Mouse (Mus musculus) ovary, postnatal 36 days (tissue): ENCODE data around the gene Zfp444.
"Not testable (repeated sequence)": the region's sequence is repeated elsewhere in the genome, so short reads cannot be mapped to it uniquely, and the experiment has no call there.

ENCODE experiments used
- DNase-seq: peaks from one replicate; pipeline ENCODE4 v3.0.0; 2022; ENCODE audit warnings: low spot score, mixed read lengths

Gene Zfp444

DNA sequence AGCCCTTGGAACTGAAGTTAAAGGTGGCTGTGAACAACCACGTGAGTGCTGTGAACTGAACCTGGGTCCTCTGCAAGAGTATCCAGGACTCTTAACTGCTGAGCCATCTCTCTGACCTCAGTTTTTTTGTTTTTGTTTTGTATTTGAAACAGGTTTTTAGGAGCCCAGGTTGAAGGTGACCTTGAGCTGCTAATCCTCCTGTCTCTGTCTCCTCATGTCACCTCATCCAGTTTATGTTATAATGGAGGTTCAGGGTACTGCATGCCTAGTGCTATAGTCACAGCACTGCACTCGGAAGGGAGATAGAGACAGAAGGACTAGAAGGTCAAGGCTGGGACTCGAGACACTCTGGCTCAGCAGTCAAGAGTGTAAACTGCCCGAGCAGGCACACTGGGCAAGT is 9.9 kb upstream of the Zfp444 start:
- no peak for DNase-seq

DNA sequence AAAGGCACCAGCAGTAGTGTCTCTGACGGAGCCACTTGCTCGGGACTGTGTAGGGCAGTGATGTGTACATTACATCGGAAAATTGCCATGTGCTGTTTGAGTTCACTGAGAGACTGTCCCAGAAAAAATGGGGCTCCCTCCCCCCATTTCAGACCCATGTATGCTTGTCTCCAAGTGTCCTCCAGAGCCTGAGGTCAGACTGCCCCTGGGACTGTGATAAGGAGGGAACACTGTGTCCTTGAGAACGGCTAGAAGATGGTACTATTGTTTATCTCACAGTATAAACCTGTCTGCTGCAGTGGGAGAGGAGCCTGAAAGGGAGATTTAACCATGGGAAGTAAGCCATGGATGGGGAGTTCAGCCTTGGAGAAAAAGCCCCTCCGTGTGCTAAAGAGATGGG is 7.4 kb upstream of the Zfp444 start:
- DNase-seq, result peak; percentile 64

DNA sequence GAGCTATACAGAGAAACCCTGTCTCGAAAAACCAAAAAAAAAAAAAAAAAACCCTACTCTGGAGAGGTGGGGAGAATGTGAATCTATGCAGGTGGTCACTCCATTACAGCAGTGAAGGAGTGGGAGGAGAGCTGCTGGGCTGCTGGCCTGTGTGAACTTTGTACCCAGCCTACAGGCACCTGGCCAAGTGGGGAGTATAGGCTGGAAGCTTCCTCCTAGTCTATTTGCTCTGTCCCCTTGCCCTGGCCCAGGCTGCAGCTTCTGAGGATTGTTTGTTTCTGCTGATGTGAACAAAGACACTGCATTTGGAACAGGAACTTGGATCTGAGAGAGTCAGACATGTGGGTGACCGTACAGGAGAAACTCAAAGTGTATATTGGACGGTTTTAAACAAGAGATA is 2.6 kb upstream of the Zfp444 start:
- DNase-seq, result peak; percentile 49

DNA sequence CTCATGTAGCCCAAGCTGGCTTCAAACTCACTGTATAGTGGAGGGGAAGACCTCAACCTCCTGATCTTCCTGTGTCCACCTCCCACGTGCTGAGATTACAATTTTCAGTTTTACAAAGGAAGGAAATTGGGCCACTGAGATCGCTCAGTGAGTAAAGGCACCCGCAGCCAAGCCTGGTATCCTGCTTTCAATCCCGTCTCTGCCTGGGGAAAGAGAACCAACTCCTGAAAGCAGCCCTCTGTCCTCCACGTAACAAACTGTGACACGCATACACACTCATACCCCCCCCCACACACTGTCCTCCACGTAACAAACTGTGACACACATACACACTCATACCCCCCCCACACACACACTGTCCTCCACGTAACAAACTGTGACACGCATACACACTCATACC is 1.6 kb upstream of the Zfp444 start:
- no peak for DNase-seq

DNA sequence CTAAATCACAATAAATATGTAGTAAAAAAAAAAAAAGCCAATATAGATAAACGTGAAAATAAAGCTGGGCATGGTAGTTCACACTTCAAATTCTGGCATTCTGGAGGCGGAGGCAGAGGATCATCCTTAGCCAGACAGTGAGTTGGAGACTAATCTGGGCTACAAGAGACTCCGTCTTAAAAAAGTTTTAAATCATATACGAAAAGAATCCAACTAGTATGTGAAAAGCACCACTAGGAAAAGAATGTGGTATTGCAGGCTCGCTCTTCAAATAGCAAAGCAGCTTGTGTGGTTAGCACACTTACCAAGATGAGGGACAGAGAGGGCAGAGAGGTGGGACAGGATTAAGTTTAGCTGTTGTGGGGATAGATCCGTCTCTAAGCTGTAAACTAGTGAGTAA is 1.2 kb upstream of the Zfp444 start:
- DNase-seq, result no peak

DNA sequence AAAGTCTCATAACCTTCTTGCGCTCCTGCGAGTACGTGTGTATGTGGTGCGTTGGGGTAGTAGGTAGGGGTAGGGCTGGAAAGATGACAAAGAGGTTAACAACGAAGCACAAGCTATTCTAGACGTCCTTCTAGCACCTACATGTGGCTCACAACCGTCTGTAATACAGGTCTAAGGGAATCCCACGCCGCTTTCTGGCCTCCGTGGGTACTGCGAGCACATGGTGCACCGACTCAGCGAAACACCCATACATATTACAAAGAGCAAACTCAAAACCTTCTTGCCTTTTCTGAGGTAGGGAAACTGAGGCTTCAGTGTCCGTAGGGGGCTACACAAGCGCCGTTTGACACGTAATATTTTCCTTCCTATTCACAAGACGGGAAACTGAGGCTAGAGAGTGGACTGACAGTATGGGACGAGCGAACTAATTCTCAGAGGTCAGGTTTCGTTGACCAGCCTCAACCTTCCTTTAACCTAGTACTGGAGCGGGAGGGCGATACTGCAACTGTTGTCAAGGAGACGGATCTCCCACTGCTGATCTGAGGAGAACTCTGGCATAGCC is 501 bp upstream of the Zfp444 start:
- DNase-seq, result peak; percentile 70

DNA sequence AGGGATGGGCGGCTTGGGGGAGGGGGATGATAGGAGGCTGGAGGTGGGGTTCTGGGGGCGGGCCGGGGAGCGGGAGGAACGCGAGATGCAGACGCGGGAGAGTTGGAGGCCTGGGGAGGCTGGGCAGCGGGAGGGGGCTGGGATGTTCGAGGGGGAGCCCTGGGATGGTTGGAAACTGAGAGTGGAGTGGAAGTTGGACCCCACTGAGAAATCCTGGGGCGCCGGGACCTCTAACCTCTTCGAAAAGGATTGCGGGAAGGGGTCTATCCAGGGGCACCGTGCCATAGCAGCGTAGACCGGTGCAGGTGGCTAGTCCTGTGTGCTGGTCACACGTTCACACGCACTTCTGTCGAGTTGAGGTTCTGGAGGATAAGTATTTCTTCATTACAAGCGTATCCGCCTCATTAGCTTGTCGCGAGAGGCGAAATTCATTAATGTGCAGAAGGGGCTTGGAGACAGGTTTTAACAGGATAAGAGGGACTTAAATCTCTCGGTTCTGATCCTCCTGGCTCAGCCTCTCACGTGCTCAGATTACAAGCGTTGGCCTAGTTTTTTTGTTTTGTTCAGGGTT is 733 bp downstream of the Zfp444 start:
- no peak for DNase-seq

DNA sequence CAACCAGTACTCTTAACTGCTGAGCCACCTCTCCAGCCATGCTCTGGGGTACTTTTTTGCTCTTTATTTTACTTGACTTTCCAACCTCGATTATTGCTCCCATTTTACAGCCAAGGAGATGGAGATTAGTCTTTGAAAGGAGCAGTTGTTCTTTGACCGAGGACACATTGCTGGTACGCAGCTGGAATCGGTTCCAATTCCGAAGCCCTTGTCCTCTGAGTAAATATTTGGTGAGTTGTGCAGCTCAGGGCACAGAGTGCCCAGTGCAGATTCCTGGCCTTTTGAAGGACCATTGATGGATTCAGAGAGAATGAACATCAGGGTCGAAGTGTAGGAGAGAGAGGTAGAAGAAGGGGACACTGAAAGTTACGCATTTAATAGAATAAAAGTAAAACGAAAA is 1.8 kb downstream of the Zfp444 start:
- no peak for DNase-seq

DNA sequence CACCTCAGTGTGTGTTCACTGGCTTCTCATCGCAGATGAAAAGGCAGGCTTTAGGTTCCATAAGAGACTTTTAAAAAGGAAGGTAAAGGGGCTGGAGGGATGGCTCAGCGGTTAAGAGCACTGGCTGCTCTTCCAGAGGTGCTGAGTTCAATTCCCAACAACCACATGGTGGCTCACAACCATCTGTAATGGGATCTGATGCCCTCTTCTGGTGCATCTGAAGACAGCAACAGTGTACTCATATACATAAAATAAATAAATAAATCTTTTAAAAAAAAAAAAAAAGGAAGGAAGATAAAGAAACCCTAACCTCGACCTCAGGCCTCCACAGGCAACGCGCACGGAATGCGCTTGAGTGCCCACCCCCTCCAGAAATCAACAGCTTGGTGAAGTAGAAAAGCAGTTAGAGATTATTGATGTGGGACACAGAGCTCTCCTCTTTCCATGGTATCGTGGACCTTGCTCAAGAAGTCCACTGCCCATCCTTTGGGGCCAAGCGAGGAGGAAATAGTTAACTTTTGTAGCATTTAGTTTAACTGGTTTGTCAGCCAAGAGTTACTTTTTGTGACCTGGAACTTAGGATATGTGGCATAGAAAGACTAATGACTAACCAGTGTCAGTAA is 2.5 kb downstream of the Zfp444 start:
- not testable (repeated sequence) for DNase-seq

DNA sequence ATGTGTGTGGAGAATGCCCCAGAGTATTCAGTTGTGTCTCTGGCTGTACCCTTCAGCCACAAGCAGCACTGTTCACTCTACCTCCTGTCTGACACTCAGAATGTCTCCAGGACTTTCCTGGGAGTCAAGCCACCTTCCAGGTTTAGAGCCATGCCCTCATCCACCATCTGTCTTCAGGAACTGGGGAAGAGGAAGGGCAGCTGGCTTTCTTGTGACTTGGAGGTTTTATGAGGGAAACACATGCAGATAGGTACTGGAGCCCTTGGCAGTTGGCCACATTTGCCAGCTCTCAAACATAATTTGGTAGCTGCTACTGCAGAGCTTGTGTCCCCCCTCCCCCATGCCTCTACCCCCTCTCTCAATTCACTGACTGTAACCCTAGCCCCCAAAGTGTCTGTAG is 7.0 kb downstream of the Zfp444 start:
- DNase-seq, result no peak

DNA sequence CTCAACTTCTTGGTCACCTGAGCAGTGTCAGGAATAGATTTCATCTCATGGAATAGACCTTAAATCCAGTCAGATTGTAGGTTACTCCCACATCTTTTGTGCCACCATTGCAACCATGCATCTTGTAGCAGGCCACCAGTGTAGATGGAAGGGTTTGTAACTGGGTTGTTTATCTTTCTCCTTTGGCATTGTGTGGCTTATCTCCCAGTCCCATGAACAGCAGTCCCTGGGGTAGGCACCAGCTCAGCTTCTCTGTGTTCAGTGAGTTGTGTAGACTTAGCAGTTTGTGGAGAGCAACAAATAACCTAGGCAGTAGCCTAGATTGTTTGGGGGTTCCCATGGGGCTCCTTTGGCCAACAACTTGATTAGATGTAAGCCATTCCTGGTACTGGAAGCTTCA is 10.9 kb downstream of the Zfp444 start:
- no peak for DNase-seq

DNA sequence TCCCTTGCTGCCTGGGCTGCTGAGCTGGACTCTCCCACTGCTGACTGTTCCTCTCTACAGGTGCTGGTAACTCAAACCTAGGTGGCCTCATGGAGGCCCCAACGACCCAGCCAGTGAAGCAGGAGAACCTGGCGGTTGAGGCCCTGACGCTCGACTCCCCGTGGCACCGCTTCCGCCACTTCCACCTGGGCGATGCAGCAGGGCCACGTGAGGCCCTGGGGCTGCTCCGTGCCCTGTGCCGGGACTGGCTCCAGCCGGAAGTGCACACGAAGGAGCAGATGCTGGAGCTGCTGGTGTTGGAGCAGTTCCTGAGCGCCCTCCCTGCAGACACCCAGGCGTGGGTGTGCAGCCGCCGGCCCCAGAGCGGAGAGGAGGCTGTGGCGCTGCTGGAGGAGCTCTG is 11.8 kb downstream of the Zfp444 start:
- no peak for DNase-seq

DNA sequence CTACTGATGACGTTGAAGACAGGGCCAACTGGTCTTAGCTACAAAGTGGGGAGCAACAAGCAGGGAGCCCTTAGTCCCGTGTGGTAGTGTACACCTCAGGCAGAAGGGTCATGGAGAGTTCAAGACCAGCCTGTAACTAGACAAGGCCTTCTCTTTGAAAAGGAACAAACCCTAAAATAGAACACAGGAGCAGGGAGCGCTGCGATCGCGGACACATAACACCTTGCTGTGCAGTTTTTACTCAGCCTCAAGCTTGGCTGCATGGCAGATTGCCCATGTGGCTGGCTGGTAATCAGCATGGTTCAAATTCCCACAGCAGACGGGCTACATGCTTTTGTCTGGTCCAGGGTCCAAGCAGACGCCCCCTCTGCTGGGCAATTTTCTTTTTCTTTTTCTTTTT is 12.5 kb downstream of the Zfp444 start:
- DNase-seq, result no peak

DNA sequence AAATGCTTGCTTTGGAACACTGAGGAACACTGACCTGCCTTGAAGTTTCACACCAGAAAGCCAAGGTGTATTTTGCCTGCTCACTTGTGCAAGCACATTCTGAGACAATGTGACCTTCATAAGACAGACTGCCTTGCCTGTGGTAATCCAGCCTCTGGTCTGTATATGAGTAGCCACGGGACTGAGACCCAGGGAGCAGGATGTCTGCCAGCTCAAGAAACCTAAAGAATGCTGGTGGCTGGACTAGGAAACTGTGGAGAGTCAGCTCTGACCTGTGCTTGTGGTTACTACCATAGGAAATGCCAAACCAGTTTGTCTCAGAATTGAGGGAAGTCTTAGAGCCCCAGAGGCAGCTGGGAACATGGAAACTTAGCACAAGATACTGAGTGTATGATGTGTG is 13.4 kb downstream of the Zfp444 start:
- DNase-seq, result no peak

DNA sequence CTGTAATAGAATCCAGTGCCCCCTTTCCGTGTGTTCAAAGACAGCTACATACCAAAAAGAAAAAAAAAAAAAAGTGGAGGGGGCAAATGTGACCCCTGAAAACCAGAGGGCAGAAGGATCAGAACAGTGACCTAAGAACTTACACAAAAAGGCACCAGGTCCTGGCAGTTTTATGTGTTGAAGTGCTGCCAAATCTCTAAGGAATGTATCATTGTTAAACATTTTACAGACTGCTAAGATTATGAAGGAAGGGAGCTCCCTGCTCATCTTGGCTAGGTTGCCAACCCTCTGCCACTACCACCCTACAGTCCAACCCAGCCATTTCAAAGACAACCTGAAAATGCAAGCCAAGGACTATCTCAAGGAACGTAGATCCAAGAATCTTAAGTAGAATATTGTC is 14.2 kb downstream of the Zfp444 start:
- DNase-seq, result no peak

DNA sequence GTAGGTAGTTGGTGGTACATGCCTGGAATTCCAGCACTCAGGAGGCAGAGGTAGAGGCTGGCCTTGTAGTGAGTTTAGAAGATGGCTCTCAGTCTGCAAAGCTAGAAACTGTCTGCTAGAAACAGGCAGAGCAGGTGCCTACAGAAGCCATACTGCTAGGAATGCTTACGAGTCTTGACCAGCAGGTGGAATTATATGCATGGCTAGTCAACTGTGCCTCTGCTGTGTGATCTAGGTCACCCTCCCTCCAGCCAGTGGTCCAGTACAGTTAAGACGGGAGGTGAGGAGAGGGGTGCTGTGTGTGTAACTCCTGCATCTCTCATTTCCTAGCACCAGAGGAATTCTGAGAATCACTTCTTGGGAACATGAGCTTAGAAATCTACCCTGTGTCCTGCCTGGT is 14.7 kb downstream of the Zfp444 start:
- DNase-seq, result no peak

DNA sequence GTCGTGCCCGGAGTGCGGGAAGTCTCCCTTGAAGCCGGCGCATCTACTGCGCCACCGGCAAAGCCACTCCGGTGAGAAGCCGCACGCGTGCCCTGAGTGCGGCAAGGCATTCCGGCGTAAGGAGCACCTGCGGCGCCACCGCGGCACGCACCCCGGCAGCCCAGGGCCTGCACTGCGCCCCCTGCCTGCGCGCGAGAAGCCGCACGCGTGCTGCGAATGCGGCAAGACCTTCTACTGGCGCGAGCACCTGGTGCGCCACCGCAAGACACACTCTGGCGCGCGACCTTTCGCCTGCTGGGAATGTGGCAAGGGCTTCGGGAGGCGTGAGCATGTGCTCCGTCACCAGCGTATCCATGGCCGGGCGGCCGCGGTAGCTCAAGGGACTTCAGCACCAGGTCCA is 17.5 kb downstream of the Zfp444 start:
- no peak for DNase-seq

DNA sequence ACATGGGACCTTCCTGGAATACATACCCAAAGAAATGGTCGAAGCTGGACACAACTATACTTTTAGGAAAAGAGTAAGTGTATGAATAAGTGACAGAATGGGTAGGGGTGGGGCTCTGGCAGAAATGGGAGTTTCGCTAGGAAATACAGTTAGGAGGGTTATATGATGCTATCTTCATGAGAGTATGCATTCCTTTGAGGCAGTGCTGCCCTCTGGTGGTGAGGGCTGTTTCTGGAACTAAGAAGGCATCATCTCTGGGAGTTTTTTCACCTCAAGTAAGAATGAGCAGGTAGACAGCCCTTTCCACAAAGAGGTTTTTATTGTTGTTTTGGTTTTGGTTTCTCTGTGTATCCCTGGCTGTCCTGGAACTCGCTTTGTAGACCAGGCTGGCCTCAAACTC is 19.4 kb downstream of the Zfp444 start:
- DNase-seq, result peak; percentile 70

DNA sequence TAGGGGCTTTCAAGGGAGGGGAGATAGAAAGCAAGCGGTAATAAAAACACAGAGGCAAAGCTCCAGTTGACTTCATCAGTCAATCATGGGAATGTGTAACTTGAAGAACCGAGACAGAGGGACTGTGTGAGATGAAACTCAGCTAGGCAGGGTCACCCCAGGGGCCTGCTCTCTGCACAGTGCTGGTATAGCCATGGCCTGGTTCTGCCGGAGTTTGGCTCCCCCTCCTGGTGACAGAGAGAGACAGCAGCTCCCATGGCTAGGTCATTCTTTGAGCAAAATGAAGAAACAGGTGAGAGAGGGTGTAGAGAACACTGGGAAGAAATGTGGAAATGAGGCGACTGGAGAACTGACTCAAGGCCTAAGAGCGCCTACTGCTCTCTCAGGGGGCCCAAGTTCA is 22.1 kb downstream of the Zfp444 start:
- peak; percentile 56 for DNase-seq

DNA sequence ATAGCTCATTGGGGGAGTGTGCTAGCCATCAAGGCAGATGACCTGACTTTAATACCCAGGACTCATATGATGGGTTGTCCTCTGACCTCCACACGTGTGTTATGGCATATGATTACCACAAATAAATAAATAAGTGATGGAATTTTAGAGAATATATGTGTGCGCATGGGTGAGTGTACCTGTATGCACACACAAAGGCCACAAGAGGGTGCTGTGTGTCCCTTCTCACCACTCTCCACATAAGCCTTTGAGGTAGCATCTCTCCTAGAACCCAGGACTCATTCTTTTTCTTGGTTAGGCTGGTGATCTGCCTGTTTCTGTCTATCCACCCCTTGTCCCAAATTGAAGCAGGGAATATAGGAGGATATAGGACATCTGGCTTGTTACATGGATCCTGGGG is 23.8 kb downstream of the Zfp444 start:
- DNase-seq, result no peak

DNA sequence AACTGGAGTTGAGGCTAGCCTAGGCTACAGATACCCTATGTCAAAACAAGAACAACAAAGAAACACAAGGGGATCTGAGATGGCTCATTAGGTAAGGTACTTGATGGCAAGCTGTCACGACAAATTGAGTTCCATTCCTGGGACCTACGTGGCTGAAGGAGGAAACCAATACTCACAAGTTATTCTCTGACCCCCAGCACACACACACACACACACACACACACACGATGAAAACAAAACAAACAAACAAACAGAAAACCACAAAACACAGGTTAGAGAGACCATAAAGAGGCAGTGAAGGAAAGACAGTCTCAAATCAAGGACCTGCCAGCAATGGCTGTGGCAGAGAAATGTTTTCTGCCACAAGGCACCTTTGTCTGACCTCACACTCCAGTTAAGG is 24.8 kb downstream of the Zfp444 start, which contains the start of gene Galp:
Galp (plus strand) TSS at position 301 of the 400 bp plus-strand sequence.
- no peak for DNase-seq

DNA sequence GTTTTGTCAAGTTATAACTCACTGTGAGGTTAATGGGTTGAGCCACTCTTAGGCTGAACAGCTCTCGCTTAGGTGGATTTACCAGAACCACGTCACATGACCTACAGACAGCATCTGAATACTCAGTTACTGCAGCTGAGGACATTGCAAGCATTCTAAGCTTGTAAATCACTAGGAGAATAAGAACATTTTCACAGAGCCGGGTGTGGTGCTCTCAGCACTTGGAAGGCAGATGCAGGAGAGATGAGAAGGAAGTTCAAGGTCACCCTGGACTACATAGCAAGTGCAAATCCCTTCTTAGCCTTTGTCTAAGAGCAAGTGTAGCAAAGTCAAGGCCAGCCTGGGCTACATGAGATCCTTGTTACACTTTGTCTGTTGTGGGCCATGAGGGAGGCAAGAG is 32.2 kb downstream of the Zfp444 start:
- no peak for DNase-seq

DNA sequence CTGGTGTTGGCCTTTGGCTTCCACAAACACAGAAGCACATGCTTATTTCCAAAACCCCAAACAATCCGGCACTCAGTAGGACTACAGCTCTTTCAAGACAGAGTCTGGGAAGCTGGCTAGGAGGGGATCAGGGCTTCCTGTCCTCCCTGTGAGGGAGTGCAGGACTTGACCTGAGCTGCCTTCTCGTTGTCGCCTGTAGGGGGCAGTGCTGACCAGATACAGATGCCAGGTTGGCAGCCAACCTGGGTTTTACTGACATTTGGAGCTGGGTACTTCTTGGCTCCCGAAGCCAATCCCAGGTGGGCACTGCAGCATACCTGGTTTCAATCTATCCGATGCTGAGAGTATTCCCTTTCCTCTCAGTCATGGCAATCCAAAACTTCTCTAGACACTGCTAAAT is 41.1 kb downstream of the Zfp444 start:
- peak; percentile 16 for DNase-seq

DNA sequence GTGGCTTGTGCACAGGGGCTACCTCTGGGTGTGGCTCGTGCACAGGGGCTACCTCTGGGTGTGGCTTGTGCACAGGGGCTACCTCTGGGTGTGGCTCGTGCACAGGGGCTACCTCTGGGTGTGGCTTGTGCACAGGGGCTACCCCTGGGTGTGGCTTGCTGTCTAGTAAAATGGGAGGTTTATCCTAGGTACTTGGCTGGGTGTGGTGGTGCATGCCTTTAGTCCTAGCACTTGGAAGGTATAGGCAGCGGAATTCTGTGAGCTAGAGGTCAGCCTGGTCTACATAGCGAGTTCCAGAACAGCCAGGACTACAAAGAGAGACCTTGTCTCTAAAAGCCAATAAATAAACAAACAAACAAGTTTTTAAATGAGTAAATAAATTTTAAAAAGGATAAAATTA is 42.7 kb downstream of the Zfp444 start:
- DNase-seq, result not testable (repeated sequence)
